Mouse (Mus musculus) G1E (cell line): ENCODE data around the gene Jph2. TPM values are rescaled to one million over a fixed set of nuclear protein-coding genes. Genes with fewer than 3 reads are reported as not detected.

Experiments
- ATAC-seq: 2 replicates; pipeline ENCODE4 v1.8.0; 2016; ENCODE audit warnings: mild to moderate bottlenecking; ENCODE audit not compliant: insufficient number of reproducible peaks, poor library complexity, low FRiP score, severe bottlenecking; ENCODE audit errors: extremely low read depth
- DNase-seq: peaks from one replicate; pipeline ENCODE4 v3.0.0; 2012; ENCODE audit warnings: low spot score
- H3K27me3 ChIP-seq: 2 replicates; pipeline ENCODE4 v1.6.1; 2012; ENCODE audit warnings: mild to moderate bottlenecking, low read length, inconsistent platforms; ENCODE audit not compliant: insufficient read depth
- H3K36me3 ChIP-seq: replicated peaks from 2 replicates; pipeline ENCODE3; 2012; ENCODE audit warnings: mild to moderate bottlenecking, inconsistent platforms
- H3K4me1 ChIP-seq: 2 replicates; pipeline ENCODE4 v1.6.1; 2012; ENCODE audit warnings: low read depth, low read length, inconsistent platforms, mixed read lengths; ENCODE audit not compliant: insufficient read depth
- H3K4me3 ChIP-seq: 2 replicates; pipeline ENCODE4 v1.5.1; 2012; ENCODE audit warnings: low read depth, mild to moderate bottlenecking, inconsistent platforms, low read length, moderate library complexity, mixed read lengths
- H3K9me3 ChIP-seq: replicated peaks from 2 replicates; pipeline ENCODE4 v1.6.1; 2012; ENCODE audit warnings: inconsistent platforms
- CTCF ChIP-seq: IDR thresholded peaks from 2 replicates; pipeline ENCODE4 v1.5.1; 2012; ENCODE audit warnings: low read depth, low read length, inconsistent platforms, mixed read lengths
- GATA1 ChIP-seq: IDR thresholded peaks from 2 replicates; pipeline ENCODE4 v1.6.1; 2012; ENCODE audit warnings: borderline replicate concordance, low read length, inconsistent platforms, mixed read lengths
- GATA2 ChIP-seq: IDR thresholded peaks from 2 replicates; pipeline ENCODE4 v1.6.1; 2012; ENCODE audit warnings: low read depth, low read length, inconsistent platforms, borderline replicate concordance
- POLR2AphosphoS5 ChIP-seq: IDR thresholded peaks from 2 replicates; pipeline ENCODE4 v1.6.1; 2012; ENCODE audit warnings: low read depth, low read length, inconsistent platforms; ENCODE audit not compliant: insufficient replicate concordance
- TAL1 ChIP-seq: conservative IDR thresholded peaks from 2 replicates; pipeline ENCODE4 v1.6.1; 2012; ENCODE audit warnings: low read depth, low read length, inconsistent platforms, mixed read lengths
- polyA plus RNA-seq: library from polyadenylated mRNA; stranded (reverse); fragments of >175 nt; gene quantifications from 2 replicates; pipeline ENCODE4 v1.2.3, GENCODE M21; 2012
- total RNA-seq, 2 experiments: library from RNA; stranded (forward) in 1 of 2; stranded (reverse) in 1 of 2; fragments of 200-1000 nt in 1 of 2; fragments of >200 nt in 1 of 2; fragmentation: Nextera tagmentation in 1 of 2; gene quantifications; 2 replicates each; pipeline ENCODE4 v1.2.3; 2014 to 2017

Gene Jph2
- total and polyA plus RNA-seq, 3 experiments, result 0.05 TPM; not detected in 2

- DNase-seq, result no peak
- Histone ChIP-seq H3K27me3 (no peaks in the 10 kb centered on the region; the same call in 1 of the 2 replicates), H3K36me3 (no peaks in the 10 kb centered on the region), H3K4me3 (no peak overlapping the region), H3K4me1 (no peaks in the 10 kb centered on the region), H3K9me3 (no peaks in the 10 kb centered on the region)
- TF ChIP-seq POLR2AphosphoS5 (no peak), GATA2 (no peak), GATA1 (no peak), TAL1 (no peak), CTCF (no peak)
- ATAC-seq, result no peak
These were observed 108.9 kb downstream of the Jph2 start for GRCm38 (mm10) chr2:163288881-163289379.

Other genes with a start within 250 kb of the Jph2 start
- gene Tox2, start 194.9 kb downstream of the Jph2 start, total RNA-seq (2014; fragmentation: Nextera tagmentation), result not detected in 2 replicates
- not detected in 2 replicates for gene Tox2, start 194.9 kb downstream of the Jph2 start, total RNA-seq (2017)
- not detected in 2 replicates for gene Tox2, start 194.9 kb downstream of the Jph2 start, polyA plus RNA-seq
- gene Oser1, start 26.7 kb upstream of the Jph2 start, total RNA-seq (2014; fragmentation: Nextera tagmentation), result 42.0 and 42.5 TPM in 2 replicates
- gene Oser1, start 26.7 kb upstream of the Jph2 start, total RNA-seq (2017), result 84.2 and 89.8 TPM in 2 replicates
- gene Oser1, start 26.7 kb upstream of the Jph2 start, polyA plus RNA-seq, result 14.0 TPM in 2 replicates
- not detected in 2 replicates for gene Gdap1l1, start 40.5 kb upstream of the Jph2 start, total RNA-seq (2014; fragmentation: Nextera tagmentation)
- 0.16 TPM in 1 of 2 replicates, not detected in the other for gene Gdap1l1, start 40.5 kb upstream of the Jph2 start, total RNA-seq (2017)
- gene Gdap1l1, start 40.5 kb upstream of the Jph2 start, polyA plus RNA-seq, result not detected in 2 replicates
- gene Fitm2, start 74.6 kb upstream of the Jph2 start, total RNA-seq (2014; fragmentation: Nextera tagmentation), result 4.6 and 4.8 TPM in 2 replicates
- gene Fitm2, start 74.6 kb upstream of the Jph2 start, total RNA-seq (2017), result 5.9 and 6.8 TPM in 2 replicates
- 3.8 and 4.0 TPM in 2 replicates for gene Fitm2, start 74.6 kb upstream of the Jph2 start, polyA plus RNA-seq
- gene R3hdml, start 94.3 kb upstream of the Jph2 start, total RNA-seq (2014; fragmentation: Nextera tagmentation), result not detected in 2 replicates
- not detected in 2 replicates for gene R3hdml, start 94.3 kb upstream of the Jph2 start, total RNA-seq (2017)
- not detected in 2 replicates for gene R3hdml, start 94.3 kb upstream of the Jph2 start, polyA plus RNA-seq
- 0.19 and 0.38 TPM in 2 replicates for gene Hnf4a, start 108.8 kb upstream of the Jph2 start, total RNA-seq (2014; fragmentation: Nextera tagmentation)
- 0.05 and 0.17 TPM in 2 replicates for gene Hnf4a, start 108.8 kb upstream of the Jph2 start, total RNA-seq (2017)
- gene Hnf4a, start 108.8 kb upstream of the Jph2 start, polyA plus RNA-seq, result 0.17 and 0.26 TPM in 2 replicates
- 20.5 and 23.0 TPM in 2 replicates for gene Ttpal, start 204.3 kb upstream of the Jph2 start, total RNA-seq (2014; fragmentation: Nextera tagmentation)
- gene Ttpal, start 204.3 kb upstream of the Jph2 start, total RNA-seq (2017), result 18.4 and 22.3 TPM in 2 replicates
- gene Ttpal, start 204.3 kb upstream of the Jph2 start, polyA plus RNA-seq, result 13.8 and 18.2 TPM in 2 replicates
- 71.8 and 156 TPM in 2 replicates for gene Serinc3, start 247.1 kb upstream of the Jph2 start, total RNA-seq (2014; fragmentation: Nextera tagmentation)
- gene Serinc3, start 247.1 kb upstream of the Jph2 start, total RNA-seq (2017), result 51.6 and 55.0 TPM in 2 replicates
- 5.8 and 7.2 TPM in 2 replicates for gene Serinc3, start 247.1 kb upstream of the Jph2 start, polyA plus RNA-seq